Mouse (Mus musculus): Measurements from ENCODE around the gene Ndc80. TPM values are rescaled to one million over a fixed set of nuclear protein-coding genes. Genes with fewer than 3 reads are reported as not detected.
"Not testable (repeated sequence)": the region's sequence is repeated elsewhere in the genome, so short reads cannot be mapped to it uniquely, and the experiment has no call there.

Ndc80 gene
- polyA plus RNA-seq (2015; fragmentation: Nextera tagmentation; extraction: Ambion mirVana), result 19.4 and 24.2 TPM in 2 replicates

GRCm38 (mm10) chr17:71526711-71527564 is at the start of gene Ndc80:
Gene Ndc80, minus strand, starts transcription at chr17:71526857.
- Histone ChIP-seq H3K4me1 (peaks cover 18% of the 10 kb centered on the region), H3K36me3 (peaks cover 3% of the 10 kb centered on the region), H3K27ac (replicated peaks) (peak within 1 kb of the TSS; percentile 99), H3K9ac (replicated peaks) (peak within 1 kb of the TSS; percentile 75), H3K9me3 (no peaks in the 10 kb centered on the region), H3K27me3 (no peaks in the 10 kb centered on the region), H3K4me2 (replicated peaks) (peak within 1 kb of the TSS; percentile 79), H3K4me3 (peak within 1 kb of the TSS; percentile 74)
- peak; percentile 99 for ATAC-seq (replicated peaks)
- under 1% methylated on average over 66 of the region's 66 CpGs for WGBS

DNA sequence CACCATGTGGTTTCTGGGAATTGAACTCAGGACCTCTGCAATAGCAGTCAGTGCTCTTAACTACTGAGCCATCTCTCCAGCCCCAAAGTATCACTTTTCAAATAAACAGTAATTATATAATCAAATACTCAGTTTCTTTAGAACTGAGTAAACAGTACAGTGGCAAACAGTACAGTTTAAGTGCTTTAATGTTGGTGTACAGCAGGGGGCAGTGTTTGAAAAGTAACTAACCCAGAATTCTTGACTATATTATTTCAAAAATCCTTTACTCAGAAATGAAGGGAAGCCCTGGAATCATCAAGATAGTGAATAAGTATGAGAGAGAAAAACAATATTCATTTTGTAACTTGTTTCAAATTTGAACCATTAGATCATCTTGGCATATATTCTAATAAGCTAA is 35.0 kb upstream of the Ndc80 start:
- Histone ChIP-seq H3K4me1 (no peaks in the 10 kb centered on the region), H3K4me2 (replicated peaks) (no peak overlapping the region)

DNA sequence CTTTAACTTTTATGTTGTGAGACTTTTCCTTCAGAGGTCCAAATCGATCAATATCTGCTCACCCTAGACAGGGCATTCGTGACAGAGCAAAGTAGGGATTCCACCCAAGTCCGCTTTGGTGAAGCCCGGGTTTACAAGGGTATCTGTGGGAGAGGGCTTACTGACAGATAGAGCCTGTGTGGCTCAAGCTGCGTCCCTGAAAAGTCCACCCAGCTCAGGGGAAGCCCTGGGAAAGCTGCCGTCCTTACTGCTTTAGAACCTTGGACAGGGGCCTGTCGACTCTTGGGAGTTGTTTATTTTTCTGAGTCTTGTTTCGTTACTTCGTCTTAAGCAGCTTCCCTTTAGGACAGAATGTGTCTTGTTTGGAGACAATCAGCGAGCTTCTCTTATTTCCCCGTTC is 26.2 kb upstream of the Ndc80 start:
- WGBS, result 14% methylated on average over 11 of the region's 11 CpGs
- Histone ChIP-seq H3K4me1 (peaks cover 9% of the 10 kb centered on the region; the same call in 1 of the 2 replicates), H3K9ac (replicated peaks) (peak overlapping the region; percentile 68; the same call in 1 of the 2 replicates), H3K27ac (replicated peaks) (no peak overlapping the region), H3K4me2 (replicated peaks) (peak overlapping the region; percentile 92), H3K36me3 (no peaks in the 10 kb centered on the region), H3K27me3 (peaks cover 11% of the 10 kb centered on the region; the same call in 1 of the 2 replicates), H3K9me3 (no peaks in the 10 kb centered on the region), H3K4me3 (no peak overlapping the region)
- no peak for ATAC-seq (replicated peaks)

More for the DNA sequence above, 35.0 kb upstream of the Ndc80 start:
- Histone ChIP-seq H3K9me3 (no peaks in the 10 kb centered on the region), H3K9ac (replicated peaks) (no peak overlapping the region), H3K4me3 (no peak overlapping the region), H3K36me3 (no peaks in the 10 kb centered on the region), H3K27ac (replicated peaks) (no peak overlapping the region), H3K27me3 (no peaks in the 10 kb centered on the region)
- no peak for ATAC-seq (replicated peaks)

DNA sequence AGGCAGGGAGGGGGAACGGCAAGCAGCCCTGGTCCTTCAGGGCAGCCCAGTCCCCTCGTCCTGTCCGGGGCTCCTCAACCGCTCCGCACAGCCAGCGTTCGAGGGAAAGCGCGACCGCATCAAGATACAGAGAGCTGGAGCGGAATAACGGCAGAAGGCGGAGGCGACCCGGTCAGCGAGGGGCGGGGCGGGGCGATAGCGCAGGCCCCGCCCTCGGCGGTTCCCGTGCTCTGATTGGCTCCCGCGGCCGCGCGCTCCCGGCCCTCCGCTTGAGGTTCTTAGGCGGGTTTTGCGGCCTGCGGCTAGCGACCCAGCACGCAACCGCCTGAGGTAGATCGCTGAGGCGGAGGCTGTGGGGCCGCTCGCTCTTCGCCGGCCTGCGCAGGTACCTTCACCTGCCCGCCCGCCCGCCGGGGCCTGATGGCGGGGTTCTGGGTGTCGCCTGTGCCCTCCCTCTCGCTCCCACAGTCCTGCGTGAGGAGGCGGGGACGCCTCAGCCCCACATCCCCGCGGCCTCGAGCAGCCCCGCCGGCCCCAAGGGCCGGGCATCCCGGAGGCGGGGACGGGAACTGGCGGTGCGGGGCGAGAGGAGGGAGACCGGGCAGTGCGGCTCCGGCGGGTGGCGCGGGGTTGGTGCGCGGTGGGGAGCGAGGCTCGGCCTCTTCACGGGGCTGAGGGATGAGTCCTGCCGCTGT is 25.2 kb upstream of the Ndc80 start, which contains the start of gene Spdya:
TSS of gene Spdya (plus strand) at position 305 of the 695 bp plus-strand sequence.
- Histone ChIP-seq H3K9me3 (no peaks in the 10 kb centered on the region), H3K9ac (replicated peaks) (peak within 1 kb of the TSS; percentile 68), H3K4me3 (peak within 1 kb of the TSS; percentile 63), H3K27me3 (peaks cover 11% of the 10 kb centered on the region; the same call in 1 of the 2 replicates), H3K27ac (replicated peaks) (peak within 1 kb of the TSS; percentile 56), H3K4me2 (replicated peaks) (peak within 1 kb of the TSS; percentile 92), H3K4me1 (peaks cover 9% of the 10 kb centered on the region; the same call in 1 of the 2 replicates), H3K36me3 (no peaks in the 10 kb centered on the region)
- peak; percentile 97 for ATAC-seq (replicated peaks)
- under 1% methylated on average over 61 of the region's 78 CpGs for WGBS

DNA sequence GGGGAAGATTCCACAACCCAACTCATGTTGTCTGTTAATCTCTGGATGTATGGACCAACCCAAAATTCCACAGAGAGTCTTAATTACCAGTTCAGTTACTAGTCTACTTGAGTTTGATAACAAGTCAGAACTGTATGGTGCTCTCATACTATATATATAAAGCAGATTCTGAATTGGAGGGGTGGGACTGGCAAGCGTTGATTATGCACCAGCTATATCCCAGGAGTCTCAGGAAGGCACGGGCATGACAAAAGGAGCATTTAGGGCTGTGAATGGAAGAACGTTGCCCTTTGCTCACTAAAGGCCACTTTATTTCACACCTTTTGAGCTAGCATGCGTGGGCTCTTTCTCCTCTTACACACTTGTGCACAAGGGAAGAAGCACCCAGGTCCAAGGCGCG is 24.7 kb upstream of the Ndc80 start:
- H3K27ac ChIP-seq (replicated peaks), result 0 out of 2 replicates have a peak overlapping the region, but pooled peaks have one; percentile 56
- H3K9ac ChIP-seq (replicated peaks), result peak overlapping the region; percentile 68

DNA sequence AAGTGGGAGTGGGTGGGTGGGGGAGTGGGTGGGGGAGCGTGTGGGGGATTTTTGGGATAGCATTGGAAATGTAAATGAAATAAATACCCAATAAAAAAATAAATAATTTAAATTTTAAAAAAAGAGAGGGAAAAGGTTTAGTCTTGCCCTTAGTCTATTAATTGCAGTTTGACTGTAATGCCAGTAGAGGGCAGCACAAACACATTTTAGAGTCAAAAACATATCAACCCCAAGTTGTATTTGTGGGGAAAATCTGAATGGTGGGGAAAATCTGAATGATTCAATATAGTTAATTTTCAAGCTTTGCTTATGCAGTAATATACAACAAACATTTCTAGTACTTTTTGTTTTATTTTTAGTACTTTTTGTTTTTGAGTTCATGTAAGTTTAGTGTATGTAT is 21.9 kb upstream of the Ndc80 start:
- 29% methylated on average over 1 of the region's 1 CpGs for WGBS

More for the DNA sequence above, 24.7 kb upstream of the Ndc80 start:
- no peaks in the 10 kb centered on the region for H3K36me3 ChIP-seq
- no peaks in the 10 kb centered on the region for H3K9me3 ChIP-seq
- 7% methylated on average over 5 of the region's 6 CpGs for WGBS
- peak; percentile 38; the same call in 1 of the 2 replicates for ATAC-seq (replicated peaks)
- peaks cover 11% of the 10 kb centered on the region; the same call in 1 of the 2 replicates for H3K27me3 ChIP-seq
- peaks cover 9% of the 10 kb centered on the region; the same call in 1 of the 2 replicates for H3K4me1 ChIP-seq
- H3K4me2 ChIP-seq (replicated peaks), result peak overlapping the region; percentile 92
- peak overlapping the region; percentile 63 for H3K4me3 ChIP-seq

DNA sequence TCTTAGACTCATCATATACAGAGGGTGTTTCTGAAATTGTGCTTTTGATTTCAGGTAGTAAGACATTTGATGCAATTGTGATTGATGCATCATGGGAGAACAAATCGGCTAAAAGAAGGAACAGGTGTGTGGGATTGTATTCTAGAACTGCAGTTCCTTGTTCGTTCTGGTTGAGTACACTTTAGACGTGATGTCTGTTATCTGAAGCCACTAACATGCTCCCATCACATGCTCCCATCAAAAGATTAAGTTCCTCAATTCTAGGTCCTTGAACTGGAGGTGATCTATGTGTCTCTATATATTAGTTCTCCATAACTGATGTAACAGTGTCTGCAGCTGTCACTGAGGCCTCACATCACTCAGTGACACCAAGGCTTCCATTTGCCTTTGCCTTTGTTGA is 10.5 kb upstream of the Ndc80 start:
- no peak overlapping the region for H3K4me3 ChIP-seq
- H3K4me1 ChIP-seq, result no peaks in the 10 kb centered on the region
- H3K9me3 ChIP-seq, result no peaks in the 10 kb centered on the region
- no peak overlapping the region for H3K4me2 ChIP-seq (replicated peaks)
- ATAC-seq (replicated peaks), result no peak
- H3K27ac ChIP-seq (replicated peaks), result no peak overlapping the region
- H3K9ac ChIP-seq (replicated peaks), result no peak overlapping the region
- H3K27me3 ChIP-seq, result no peaks in the 10 kb centered on the region
- WGBS, result 89% methylated on average over 3 of the region's 3 CpGs
- H3K36me3 ChIP-seq, result no peaks in the 10 kb centered on the region

More for the DNA sequence above, 21.9 kb upstream of the Ndc80 start:
- Histone ChIP-seq H3K4me3 (no peak overlapping the region), H3K4me2 (replicated peaks) (no peak overlapping the region), H3K27me3 (peaks cover 11% of the 10 kb centered on the region; the same call in 1 of the 2 replicates), H3K27ac (replicated peaks) (no peak overlapping the region), H3K9ac (replicated peaks) (no peak overlapping the region), H3K9me3 (no peaks in the 10 kb centered on the region), H3K4me1 (peaks cover 9% of the 10 kb centered on the region; the same call in 1 of the 2 replicates), H3K36me3 (no peaks in the 10 kb centered on the region)
- no peak for ATAC-seq (replicated peaks)

DNA sequence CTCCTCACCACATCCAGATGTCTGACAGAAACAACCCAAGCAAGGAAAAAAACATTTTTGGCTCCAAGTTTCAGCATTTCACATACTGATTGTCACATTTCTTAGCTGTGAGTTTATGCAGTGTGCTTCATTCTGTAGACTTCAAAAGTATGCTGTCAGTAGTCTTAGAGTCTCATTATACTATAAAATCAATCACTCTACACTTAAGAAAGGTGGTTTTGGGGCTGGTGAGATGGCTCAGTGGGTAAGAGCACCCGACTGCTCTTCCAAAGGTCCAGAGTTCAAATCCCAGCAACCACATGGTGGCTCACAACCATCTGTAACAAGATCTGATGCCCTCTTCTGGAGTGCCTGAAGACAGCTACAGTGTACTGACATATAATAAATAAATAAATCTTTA is 8.9 kb upstream of the Ndc80 start:
- not testable (repeated sequence) for ATAC-seq (replicated peaks); H3K9me3 ChIP-seq; H3K27me3 ChIP-seq; H3K9ac ChIP-seq (replicated peaks); H3K4me1 ChIP-seq; H3K27ac ChIP-seq (replicated peaks); H3K4me3 ChIP-seq; H3K36me3 ChIP-seq; H3K4me2 ChIP-seq (replicated peaks)
- 84% methylated on average over 1 of the region's 1 CpGs for WGBS

GRCm38 (mm10) chr17:71528042-71528441 is 1.4 kb upstream of the Ndc80 start:
- ATAC-seq (replicated peaks), result no peak
- no peak overlapping the region for H3K4me2 ChIP-seq (replicated peaks)

DNA sequence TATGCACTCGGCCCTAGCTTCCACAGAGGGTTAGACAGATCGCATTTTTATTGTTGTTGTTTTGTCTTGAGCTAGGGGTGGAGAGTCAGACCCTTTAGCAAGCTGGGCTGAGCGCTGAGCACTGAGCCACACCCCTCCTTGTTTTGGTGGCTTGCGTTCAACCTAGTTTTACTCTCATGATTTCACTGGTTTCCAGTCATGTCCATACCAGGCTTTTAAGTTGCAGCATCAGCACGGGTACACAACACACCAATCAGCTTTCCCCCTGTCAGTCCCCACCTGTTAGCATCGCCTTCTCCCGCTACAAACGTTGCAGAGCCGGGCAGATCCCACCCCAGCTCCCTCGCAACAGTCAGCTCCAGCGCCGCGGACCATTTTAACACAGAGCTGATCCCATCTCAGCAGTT is 352 bp downstream of the Ndc80 start:
- Histone ChIP-seq H3K36me3 (peaks cover 3% of the 10 kb centered on the region), H3K4me1 (peaks cover 18% of the 10 kb centered on the region), H3K27ac (replicated peaks) (peak overlapping the region; percentile 99; the same call in 1 of the 2 replicates), H3K4me2 (replicated peaks) (peak overlapping the region; percentile 79), H3K4me3 (peak overlapping the region; percentile 74), H3K9me3 (no peaks in the 10 kb centered on the region), H3K27me3 (no peaks in the 10 kb centered on the region), H3K9ac (replicated peaks) (peak overlapping the region; percentile 31; the same call in 1 of the 2 replicates)
- WGBS, result under 1% methylated on average over 13 of the region's 13 CpGs
- no peak; the same call in 1 of the 2 replicates for ATAC-seq (replicated peaks)

More at GRCm38 (mm10) chr17:71528042-71528441, 1.4 kb upstream of the Ndc80 start:
- Histone ChIP-seq H3K4me1 (peaks cover 18% of the 10 kb centered on the region), H3K27ac (replicated peaks) (no peak overlapping the region), H3K9me3 (no peaks in the 10 kb centered on the region), H3K36me3 (no peaks in the 10 kb centered on the region; the same call in 1 of the 2 replicates), H3K9ac (replicated peaks) (no peak overlapping the region), H3K4me3 (no peak overlapping the region), H3K27me3 (no peaks in the 10 kb centered on the region)

DNA sequence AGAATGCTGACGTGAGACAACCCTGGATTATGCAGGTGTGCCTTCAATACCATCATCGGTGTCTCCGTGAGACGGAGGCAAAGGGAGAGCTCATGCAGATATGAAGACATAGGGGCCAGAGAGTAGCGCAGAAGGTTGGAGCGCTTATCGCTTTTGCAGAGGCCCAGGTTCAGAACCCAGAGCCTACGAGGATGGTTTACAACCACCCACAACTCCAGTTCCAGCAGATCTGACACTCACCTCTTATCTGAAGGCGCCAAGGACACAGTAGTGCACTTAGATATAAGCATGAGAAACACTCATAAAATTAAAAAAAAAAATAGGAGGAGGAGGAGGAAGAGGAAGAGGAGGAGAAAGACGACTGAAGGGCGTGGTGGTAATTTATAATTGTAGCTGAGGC is 16.4 kb downstream of the Ndc80 start:
- ATAC-seq (replicated peaks), result no peak
- Histone ChIP-seq H3K4me2 (replicated peaks) (no peak overlapping the region), H3K36me3 (peaks cover 32% of the 10 kb centered on the region), H3K27ac (replicated peaks) (no peak overlapping the region), H3K4me3 (no peak overlapping the region), H3K9ac (replicated peaks) (no peak overlapping the region), H3K9me3 (no peaks in the 10 kb centered on the region), H3K4me1 (no peaks in the 10 kb centered on the region), H3K27me3 (no peaks in the 10 kb centered on the region)
- WGBS, result 98% methylated on average over 11 of the region's 11 CpGs

DNA sequence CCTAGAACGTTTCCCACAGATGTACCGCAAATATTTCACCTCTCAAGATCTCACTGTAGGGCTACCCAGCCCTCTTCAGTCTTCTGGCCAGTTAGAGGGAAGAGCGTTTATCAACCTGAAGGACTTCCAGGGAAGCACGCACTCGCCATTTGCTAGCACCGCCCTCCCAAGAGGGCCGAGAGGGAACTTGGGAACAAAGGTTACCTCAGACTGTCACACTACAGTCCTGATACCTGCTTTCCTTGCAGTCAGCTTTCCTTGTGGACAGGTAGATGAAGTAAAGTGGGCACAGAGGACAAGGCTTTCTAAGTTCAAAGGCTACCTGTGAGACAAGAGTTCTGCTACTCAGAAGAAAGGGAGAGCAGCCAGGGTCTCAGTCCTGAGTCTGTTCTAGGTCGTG is 19.8 kb downstream of the Ndc80 start:
- Histone ChIP-seq H3K4me2 (replicated peaks) (no peak overlapping the region), H3K4me1 (no peaks in the 10 kb centered on the region), H3K4me3 (no peak overlapping the region), H3K9me3 (no peaks in the 10 kb centered on the region), H3K36me3 (peaks cover 27% of the 10 kb centered on the region), H3K27ac (replicated peaks) (no peak overlapping the region), H3K9ac (replicated peaks) (no peak overlapping the region), H3K27me3 (no peaks in the 10 kb centered on the region)
- whole genome bisulfite sequencing, result 87% methylated on average over 8 of the region's 8 CpGs
- ATAC-seq (replicated peaks), result no peak
